Mouse (Mus musculus): Measurements from ENCODE around the gene Gxylt1. TPM values are rescaled to one million over a fixed set of nuclear protein-coding genes. Genes with fewer than 3 reads are reported as not detected.
"Not testable (repeated sequence)": the region's sequence is repeated elsewhere in the genome, so short reads cannot be mapped to it uniquely, and the experiment has no call there.

Gene Gxylt1
- polyA plus RNA-seq, 1 experiment from 2014 or later, result 5.9 TPM

- Histone ChIP-seq H3K27me3 (no peaks in the 10 kb centered on the region), H3K4me2 (no peak overlapping the region), H3K4me1 (replicated peaks) (peaks cover 6% of the 10 kb centered on the region; the same call in 1 of the 2 replicates), H3K36me3 (peaks cover 12% of the 10 kb centered on the region; the same call in 1 of the 2 replicates), H3K9me3 (no peaks in the 10 kb centered on the region), H3K27ac (replicated peaks) (no peak overlapping the region), H3K4me3 (no peak overlapping the region), H3K9ac (no peak overlapping the region)
- ATAC-seq (ENCODE audit: low FRiP score, low read depth), result no peak
- WGBS, result 92% methylated on average over 5 of the region's 5 CpGs
Measured at GRCm38 (mm10) chr15:93262274-93262673, 12.7 kb downstream of the Gxylt1 start.

- ATAC-seq (ENCODE audit: low FRiP score, low read depth), result no peak
- Histone ChIP-seq H3K9ac (no peak overlapping the region), H3K36me3 (peaks cover 25% of the 10 kb centered on the region; the same call in 1 of the 2 replicates), H3K4me3 (no peak overlapping the region), H3K27ac (replicated peaks) (no peak overlapping the region), H3K9me3 (no peaks in the 10 kb centered on the region), H3K4me1 (replicated peaks) (no peaks in the 10 kb centered on the region), H3K4me2 (no peak overlapping the region), H3K27me3 (no peaks in the 10 kb centered on the region)
- 60% methylated on average over 8 of the region's 8 CpGs for WGBS
Measured at GRCm38 (mm10) chr15:93259933-93260332, 15.0 kb downstream of the Gxylt1 start.

GRCm38 (mm10) chr15:93255295-93255694, 19.7 kb downstream of the Gxylt1 start:
- Histone ChIP-seq H3K4me3 (no peak overlapping the region), H3K36me3 (peaks cover 33% of the 10 kb centered on the region; the same call in 1 of the 2 replicates), H3K9ac (no peak overlapping the region), H3K4me1 (replicated peaks) (no peaks in the 10 kb centered on the region), H3K27me3 (no peaks in the 10 kb centered on the region), H3K27ac (replicated peaks) (no peak overlapping the region), H3K9me3 (no peaks in the 10 kb centered on the region), H3K4me2 (no peak overlapping the region)
- 84% methylated on average over 10 of the region's 10 CpGs for WGBS
- no peak for ATAC-seq (ENCODE audit: low FRiP score, low read depth)

- Histone ChIP-seq H3K27ac (replicated peaks) (no peak overlapping the region), H3K4me1 (replicated peaks) (no peaks in the 10 kb centered on the region), H3K9ac (no peak overlapping the region), H3K4me2 (no peak overlapping the region), H3K9me3 (no peaks in the 10 kb centered on the region), H3K36me3 (peaks cover 26% of the 10 kb centered on the region; the same call in 1 of the 2 replicates), H3K27me3 (no peaks in the 10 kb centered on the region), H3K4me3 (no peak overlapping the region)
- no peak for ATAC-seq (ENCODE audit: low FRiP score, low read depth)
- WGBS, result 85% methylated on average over 8 of the region's 8 CpGs
Measured at GRCm38 (mm10) chr15:93253172-93253571, 21.8 kb downstream of the Gxylt1 start.

- 89% methylated on average over 6 of the region's 6 CpGs for WGBS
- no peaks in the 10 kb centered on the region for H3K9me3 ChIP-seq
Measured at GRCm38 (mm10) chr15:93252396-93252795, 22.6 kb downstream of the Gxylt1 start.

GRCm38 (mm10) chr15:93251553-93252250, 23.3 kb downstream of the Gxylt1 start:
- Histone ChIP-seq H3K9me3 (no peaks in the 10 kb centered on the region), H3K27me3 (no peaks in the 10 kb centered on the region), H3K27ac (replicated peaks) (no peak overlapping the region), H3K4me2 (no peak overlapping the region), H3K9ac (no peak overlapping the region), H3K4me3 (no peak overlapping the region), H3K4me1 (replicated peaks) (no peaks in the 10 kb centered on the region), H3K36me3 (peaks cover 22% of the 10 kb centered on the region; the same call in 1 of the 2 replicates)
- ATAC-seq (ENCODE audit: low FRiP score, low read depth), result no peak
- 67% methylated on average over 13 of the region's 13 CpGs for WGBS

More at GRCm38 (mm10) chr15:93252396-93252795, 22.6 kb downstream of the Gxylt1 start:
- Histone ChIP-seq H3K27ac (replicated peaks) (no peak overlapping the region), H3K4me1 (replicated peaks) (no peaks in the 10 kb centered on the region), H3K27me3 (no peaks in the 10 kb centered on the region), H3K36me3 (peaks cover 24% of the 10 kb centered on the region; the same call in 1 of the 2 replicates), H3K9ac (no peak overlapping the region), H3K4me3 (no peak overlapping the region), H3K4me2 (no peak overlapping the region)
- ATAC-seq (ENCODE audit: low FRiP score, low read depth), result no peak

GRCm38 (mm10) chr15:93243202-93243601, 31.8 kb downstream of the Gxylt1 start:
- Histone ChIP-seq H3K4me3 (no peak overlapping the region), H3K36me3 (peaks cover 17% of the 10 kb centered on the region; the same call in 1 of the 2 replicates), H3K27ac (replicated peaks) (no peak overlapping the region), H3K27me3 (no peaks in the 10 kb centered on the region), H3K4me2 (no peak overlapping the region), H3K9me3 (no peaks in the 10 kb centered on the region), H3K9ac (no peak overlapping the region), H3K4me1 (replicated peaks) (0 out of 2 replicates have a peak, but pooled peaks cover 2% of the 10 kb centered on the region)
- 74% methylated on average over 10 of the region's 10 CpGs for WGBS
- ATAC-seq (ENCODE audit: low FRiP score, low read depth), result no peak

- not testable (repeated sequence) for H3K4me2 ChIP-seq; H3K9me3 ChIP-seq; ATAC-seq (ENCODE audit: low FRiP score, low read depth); H3K27me3 ChIP-seq; H3K4me1 ChIP-seq (replicated peaks); H3K36me3 ChIP-seq; H3K27ac ChIP-seq (replicated peaks); H3K4me3 ChIP-seq; H3K9ac ChIP-seq
- WGBS, result 97% methylated on average over 10 of the region's 10 CpGs
Measured at GRCm38 (mm10) chr15:93236456-93236855, 38.5 kb downstream of the Gxylt1 start.

GRCm38 (mm10) chr15:93229028-93229427, 46.0 kb downstream of the Gxylt1 start:
- Histone ChIP-seq H3K27ac (replicated peaks) (no peak overlapping the region), H3K9ac (no peak overlapping the region), H3K27me3 (no peaks in the 10 kb centered on the region), H3K4me3 (no peak overlapping the region), H3K4me1 (replicated peaks) (peaks cover 6% of the 10 kb centered on the region; the same call in 1 of the 2 replicates), H3K4me2 (no peak overlapping the region), H3K36me3 (no peaks in the 10 kb centered on the region), H3K9me3 (no peaks in the 10 kb centered on the region)
- no peak for ATAC-seq (ENCODE audit: low FRiP score, low read depth)
- WGBS, result 74% methylated on average over 11 of the region's 11 CpGs

GRCm38 (mm10) chr15:93228375-93228774, 46.6 kb downstream of the Gxylt1 start:
- WGBS, result 88% methylated on average over 10 of the region's 10 CpGs

GRCm38 (mm10) chr15:93227764-93228079, 47.3 kb downstream of the Gxylt1 start:
- no peak overlapping the region for H3K4me2 ChIP-seq
- no peaks in the 10 kb centered on the region for H3K36me3 ChIP-seq
- H3K27ac ChIP-seq (replicated peaks), result no peak overlapping the region
- no peak overlapping the region for H3K9ac ChIP-seq
- no peak overlapping the region for H3K4me3 ChIP-seq
- ATAC-seq (ENCODE audit: low FRiP score, low read depth), result peak; percentile 75; the same call in 1 of the 2 replicates
- 26% methylated on average over 6 of the region's 6 CpGs for WGBS
- H3K4me1 ChIP-seq (replicated peaks), result peaks cover 6% of the 10 kb centered on the region; the same call in 1 of the 2 replicates
- H3K27me3 ChIP-seq, result no peaks in the 10 kb centered on the region
- no peaks in the 10 kb centered on the region for H3K9me3 ChIP-seq

More at GRCm38 (mm10) chr15:93228375-93228774, 46.6 kb downstream of the Gxylt1 start:
- no peak overlapping the region for H3K27ac ChIP-seq (replicated peaks)
- no peak for ATAC-seq (ENCODE audit: low FRiP score, low read depth)
- H3K27me3 ChIP-seq, result no peaks in the 10 kb centered on the region
- no peak overlapping the region for H3K4me3 ChIP-seq
- H3K36me3 ChIP-seq, result no peaks in the 10 kb centered on the region
- H3K9me3 ChIP-seq, result no peaks in the 10 kb centered on the region
- H3K4me2 ChIP-seq, result no peak overlapping the region
- H3K4me1 ChIP-seq (replicated peaks), result peaks cover 6% of the 10 kb centered on the region; the same call in 1 of the 2 replicates
- no peak overlapping the region for H3K9ac ChIP-seq

GRCm38 (mm10) chr15:93226930-93227763, 47.8 kb downstream of the Gxylt1 start:
- H3K36me3 ChIP-seq, result no peaks in the 10 kb centered on the region
- peaks cover 6% of the 10 kb centered on the region; the same call in 1 of the 2 replicates for H3K4me1 ChIP-seq (replicated peaks)
- WGBS, result 74% methylated on average over 10 of the region's 10 CpGs
- no peak for ATAC-seq (ENCODE audit: low FRiP score, low read depth)
- no peak overlapping the region for H3K9ac ChIP-seq
- no peaks in the 10 kb centered on the region for H3K27me3 ChIP-seq
- no peaks in the 10 kb centered on the region for H3K9me3 ChIP-seq
- no peak overlapping the region for H3K27ac ChIP-seq (replicated peaks)
- H3K4me3 ChIP-seq, result no peak overlapping the region
- no peak overlapping the region for H3K4me2 ChIP-seq
